Mouse (Mus musculus) erythroid progenitor cell, adult 5-6 weeks (primary cell): ENCODE results near the gene Gm10057. TPM values are rescaled to one million over a fixed set of nuclear protein-coding genes. Genes with fewer than 3 reads are reported as not detected.
"Not testable (repeated sequence)": the region's sequence is repeated elsewhere in the genome, so short reads cannot be mapped to it uniquely, and the experiment has no call there.

ENCODE experiments used
- ATAC-seq: replicated peaks from 2 replicates; pipeline ENCODE4 v1.8.0; 2016; ENCODE audit warnings: moderate number of reproducible peaks, mild to moderate bottlenecking, moderate TSS enrichment, inconsistent platforms; ENCODE audit not compliant: poor library complexity, low FRiP score, severe bottlenecking
- total RNA-seq, 2 experiments: library from RNA; stranded (forward) in 1 of 2; stranded (reverse) in 1 of 2; fragments of 150-400 nt in 1 of 2; fragments of 186-747, 209-891 nt in 1 of 2; gene quantifications; 2 replicates each; pipeline versions ENCODE4 v1.2.3 to v1.2.4; 2015 to 2017; ENCODE audit warnings: low replicate concordance in 2 of 2

Gene Gm10057
- total RNA-seq (2015; ENCODE audit: low replicate concordance) (not detected in 2 replicates), total RNA-seq (2017; ENCODE audit: low replicate concordance) (not detected in 2 replicates)

DNA sequence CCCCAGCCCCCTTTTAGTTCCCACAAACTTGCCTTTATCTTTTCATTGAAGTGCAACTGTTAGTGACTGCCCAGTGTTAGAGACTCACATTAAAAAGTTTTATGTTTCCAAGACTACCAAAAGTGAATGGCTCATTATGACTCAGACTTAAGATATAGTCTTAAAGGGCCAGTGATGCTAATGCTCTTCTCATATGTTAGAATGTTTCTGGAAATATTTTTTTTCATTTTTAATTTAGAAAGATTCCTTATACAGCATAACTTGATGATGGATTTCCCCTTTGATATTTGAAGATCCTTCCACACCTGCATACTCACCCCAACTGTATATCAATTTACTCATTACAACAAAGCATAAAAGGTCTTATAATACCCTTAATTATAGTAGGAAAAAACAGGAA lies at the start of gene Gm10057:
Gm10057 (minus strand) TSS at position 101 of the 400 bp plus-strand sequence.
- not testable (repeated sequence) for ATAC-seq

DNA sequence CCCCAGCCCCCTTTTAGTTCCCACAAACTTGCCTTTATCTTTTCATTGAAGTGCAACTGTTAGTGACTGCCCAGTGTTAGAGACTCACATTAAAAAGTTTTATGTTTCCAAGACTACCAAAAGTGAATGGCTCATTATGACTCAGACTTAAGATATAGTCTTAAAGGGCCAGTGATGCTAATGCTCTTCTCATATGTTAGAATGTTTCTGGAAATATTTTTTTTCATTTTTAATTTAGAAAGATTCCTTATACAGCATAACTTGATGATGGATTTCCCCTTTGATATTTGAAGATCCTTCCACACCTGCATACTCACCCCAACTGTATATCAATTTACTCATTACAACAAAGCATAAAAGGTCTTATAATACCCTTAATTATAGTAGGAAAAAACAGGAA lies 21.1 kb downstream of the Gm10057 start, which contains the start of gene 4921511M17Rik:
4921511M17Rik (minus strand) TSS at position 101 of the 400 bp plus-strand sequence.
- ATAC-seq, result not testable (repeated sequence)

DNA sequence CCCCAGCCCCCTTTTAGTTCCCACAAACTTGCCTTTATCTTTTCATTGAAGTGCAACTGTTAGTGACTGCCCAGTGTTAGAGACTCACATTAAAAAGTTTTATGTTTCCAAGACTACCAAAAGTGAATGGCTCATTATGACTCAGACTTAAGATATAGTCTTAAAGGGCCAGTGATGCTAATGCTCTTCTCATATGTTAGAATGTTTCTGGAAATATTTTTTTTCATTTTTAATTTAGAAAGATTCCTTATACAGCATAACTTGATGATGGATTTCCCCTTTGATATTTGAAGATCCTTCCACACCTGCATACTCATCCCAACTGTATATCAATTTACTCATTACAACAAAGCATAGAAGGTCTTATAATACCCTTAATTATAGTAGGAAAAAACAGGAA lies 42.3 kb downstream of the Gm10057 start, which contains the start of gene Samt1:
Samt1 (minus strand) TSS at position 101 of the 400 bp plus-strand sequence.
- ATAC-seq, result not testable (repeated sequence)

Other genes starting within 250 kb of the Gm10057 start
- gene Spin2c, start 222.8 kb downstream of the Gm10057 start, total RNA-seq (2015; ENCODE audit: low replicate concordance), result not detected in 2 replicates
- not detected in 2 replicates for gene Spin2c, start 222.8 kb downstream of the Gm10057 start, total RNA-seq (2017; ENCODE audit: low replicate concordance)
- gene Samt1, start 42.4 kb downstream of the Gm10057 start, total RNA-seq (2015; ENCODE audit: low replicate concordance), result not detected in 2 replicates
- not detected in 2 replicates for gene Samt1, start 42.4 kb downstream of the Gm10057 start, total RNA-seq (2017; ENCODE audit: low replicate concordance)
- not detected in 2 replicates for gene 4921511M17Rik, start 21.2 kb downstream of the Gm10057 start, total RNA-seq (2015; ENCODE audit: low replicate concordance)
- not detected in 2 replicates for gene 4921511M17Rik, start 21.2 kb downstream of the Gm10057 start, total RNA-seq (2017; ENCODE audit: low replicate concordance)
- gene Gm15140, start 65.6 kb upstream of the Gm10057 start, total RNA-seq (2015; ENCODE audit: low replicate concordance), result not detected in 2 replicates
- gene Gm15140, start 65.6 kb upstream of the Gm10057 start, total RNA-seq (2017; ENCODE audit: low replicate concordance), result not detected in 2 replicates